Mouse (Mus musculus) erythroblast, embryonic 14.5 days (primary cell): ENCODE measurements around the gene Plac8.

Source experiments
- GATA1 ChIP-seq: IDR thresholded peaks from 2 replicates; pipeline ENCODE4 v1.6.1; 2012; ENCODE audit warnings: low read length, inconsistent platforms, mixed read lengths
- TAL1 ChIP-seq: IDR thresholded peaks from 3 replicates; pipeline ENCODE4 v1.6.1; 2012; ENCODE audit warnings: low read length, inconsistent platforms, mixed read lengths

DNA sequence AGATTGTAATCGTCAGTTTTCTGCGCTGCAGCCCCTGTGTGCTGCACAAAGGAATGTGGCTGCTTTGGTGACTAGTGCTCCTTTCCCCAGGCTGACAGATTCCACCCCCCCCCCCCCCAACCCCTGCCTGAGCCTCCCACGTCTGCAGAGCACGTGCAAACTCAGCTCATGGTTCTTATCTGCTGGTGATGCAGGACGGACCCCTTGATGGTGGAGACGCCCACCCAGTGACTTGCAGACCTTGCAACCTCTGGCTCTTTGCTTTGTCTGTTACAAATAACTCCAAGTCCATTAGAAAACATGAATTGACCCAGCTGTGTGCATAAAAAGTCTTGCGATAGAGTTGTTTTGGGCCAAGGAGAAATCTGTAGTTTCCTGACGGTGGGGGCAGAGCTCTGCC is 1.3 kb downstream of the Plac8 start:
- TF ChIP-seq TAL1: no peak
- TF ChIP-seq GATA1: no peak
